Comparison of ENCODE assay signal across 8 mouse cellular contexts in the genomic region with DNA sequence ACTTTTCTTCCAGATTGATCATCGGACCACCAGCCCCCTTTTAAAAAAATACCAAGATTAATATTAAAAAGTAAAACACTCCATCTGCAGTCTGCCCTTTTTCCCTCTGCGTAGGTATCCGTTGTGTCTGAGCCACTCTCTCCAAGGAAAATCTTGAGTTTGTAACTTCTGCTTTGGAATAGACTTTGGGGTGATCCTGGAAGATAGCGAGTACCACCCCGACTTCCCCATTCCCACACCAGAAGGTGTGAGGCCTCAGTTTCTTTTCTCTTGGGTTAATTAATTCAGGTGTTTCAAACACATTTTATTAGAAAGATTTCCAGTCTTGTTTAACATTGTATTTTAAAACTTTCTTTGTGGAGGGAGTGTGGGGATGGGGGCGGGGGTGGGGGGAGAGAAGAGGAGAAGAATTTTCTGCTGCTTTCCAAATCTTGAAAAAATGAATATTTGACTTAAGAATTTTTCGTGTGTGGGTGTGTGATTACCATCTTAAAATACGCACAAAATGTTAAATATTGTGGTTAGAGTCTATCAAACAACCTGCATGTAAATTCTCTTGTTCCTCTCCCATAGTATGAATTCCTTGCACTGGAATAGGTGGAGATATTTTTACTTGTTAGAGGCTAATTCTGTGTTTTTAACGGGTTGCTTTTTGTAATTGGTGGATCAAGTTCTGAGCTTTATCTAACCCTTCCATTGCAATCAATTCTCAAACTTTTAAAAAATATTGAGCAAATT. TPM values are rescaled to one million over a fixed set of nuclear protein-coding genes. Genes with fewer than 3 reads are reported as not detected.
DNase-seq lines count a peak whose midpoint lies in the region; ATAC-seq and TF ChIP-seq lines count a peak whose summit lies in the region.

No protein-coding gene starts in this region.

- DNase-seq in kidney, adult 2 months: no peak
- no peak for DNase-seq in kidney, adult 18-20 months
- no peak for DNase-seq in hindbrain, embryonic 11.5 days (ENCODE audit: low spot score)
- no peak for DNase-seq in midbrain, embryonic 11.5 days (ENCODE audit: low spot score, missing footprints)
- no peak for DNase-seq in urinary bladder, postnatal 36 days (ENCODE audit: low spot score in 2 of 2)
- no peak for DNase-seq in left cerebral cortex, postnatal 14 days (ENCODE audit: low spot score in 2 of 2)

- WGBS in kidney, adult 2 months: 11% methylated on average over 9 of the region's 9 CpGs
- 11% methylated on average over 9 of the region's 9 CpGs for WGBS in bone marrow, adult 2 months
- 8% methylated on average over 9 of the region's 9 CpGs for WGBS in hindbrain, embryonic 11.5 days
- 7% methylated on average over 9 of the region's 9 CpGs for WGBS in midbrain, embryonic 11.5 days

- H3K4me1 ChIP-seq in kidney, adult 2 months (ENCODE audit: control insufficient read depth, insufficient read depth, low read length): no peaks in the 10 kb centered on the region; the same call in 1 of the 2 replicates
- H3K4me1 ChIP-seq in bone marrow, adult 2 months (ENCODE audit: control insufficient read depth, insufficient read depth, low read length): no peaks in the 10 kb centered on the region
- H3K4me1 ChIP-seq in hindbrain, embryonic 11.5 days (replicated peaks; ENCODE audit: control insufficient read depth, insufficient read depth, low read length): no peaks in the 10 kb centered on the region
- peaks cover 15% of the 10 kb centered on the region for H3K4me1 ChIP-seq in midbrain, embryonic 11.5 days (ENCODE audit: control insufficient read depth, insufficient read depth, low read length)

- peak overlapping the region; percentile 90 for H3K9ac ChIP-seq in hindbrain, embryonic 11.5 days (ENCODE audit: low read depth, low read length)
- H3K9ac ChIP-seq in midbrain, embryonic 11.5 days (ENCODE audit: low read length): peak overlapping the region; percentile 98

- ATAC-seq in hindbrain, embryonic 11.5 days (ENCODE audit: low FRiP score): no peak
- ATAC-seq in midbrain, embryonic 11.5 days (ENCODE audit: low FRiP score): no peak
- no peak for ATAC-seq in megakaryocyte progenitor cell, adult 5-6 weeks (replicated peaks; ENCODE audit: poor library complexity)

- peak overlapping the region; percentile 53 for H3K4me2 ChIP-seq in hindbrain, embryonic 11.5 days (replicated peaks; ENCODE audit: low read depth, low read length)
- peak overlapping the region; percentile 63 for H3K4me2 ChIP-seq in midbrain, embryonic 11.5 days

- H3K4me3 ChIP-seq in kidney, adult 2 months (ENCODE audit: insufficient read depth, low read depth, low read length): peak overlapping the region; percentile 77
- H3K4me3 ChIP-seq in bone marrow, adult 2 months (replicated peaks; ENCODE audit: control insufficient read depth, low read depth, low read length): peak overlapping the region; percentile 90
- H3K4me3 ChIP-seq in hindbrain, embryonic 11.5 days (ENCODE audit: low read depth, low read length): peak overlapping the region; percentile 72
- peak overlapping the region; percentile 78 for H3K4me3 ChIP-seq in midbrain, embryonic 11.5 days (ENCODE audit: low read depth, low read length)

- no peak overlapping the region for H3K27ac ChIP-seq in kidney, adult 2 months (ENCODE audit: insufficient read depth, low read depth, low read length)
- no peak overlapping the region for H3K27ac ChIP-seq in bone marrow, adult 2 months (ENCODE audit: control insufficient read depth, insufficient read depth, low read depth, low read length, poor library complexity)
- H3K27ac ChIP-seq in hindbrain, embryonic 11.5 days (ENCODE audit: low read depth, low read length): peak overlapping the region; percentile 91
- peak overlapping the region; percentile 90 for H3K27ac ChIP-seq in midbrain, embryonic 11.5 days (ENCODE audit: low read depth, low read length)

- no peak for TF ChIP-seq CTCF in kidney, adult 2 months (conservative IDR thresholded peaks at IDR 0.05; ENCODE audit: insufficient read depth, insufficient read length, low read depth, low read length)
- TF ChIP-seq CTCF in bone marrow, adult 2 months (IDR thresholded peaks at IDR 0.05; ENCODE audit: control insufficient read depth, insufficient read depth, low read length): no peak

- no peak for TF ChIP-seq POLR2A in kidney, adult 2 months (IDR thresholded peaks at IDR 0.05; ENCODE audit: low read depth, low read length)
- no peak for TF ChIP-seq POLR2A in bone marrow, adult 2 months (IDR thresholded peaks at IDR 0.05; ENCODE audit: borderline replicate concordance, control insufficient read depth, low read depth, low read length)

- intact Hi-C loops in left cerebral cortex, postnatal 14 days (cut with DNase I): no loop called here

- no peaks in the 10 kb centered on the region for H3K36me3 ChIP-seq in kidney, adult 2 months (ENCODE audit: control insufficient read depth, insufficient read depth, low read length)
- no peaks in the 10 kb centered on the region; the same call in 1 of the 2 replicates for H3K36me3 ChIP-seq in hindbrain, embryonic 11.5 days (ENCODE audit: control insufficient read depth, insufficient read depth, low read length)
- peaks cover 10% of the 10 kb centered on the region; the same call in 1 of the 2 replicates for H3K36me3 ChIP-seq in midbrain, embryonic 11.5 days (ENCODE audit: control insufficient read depth, insufficient read depth, low read length)

- H3K9me3 ChIP-seq in hindbrain, embryonic 11.5 days (ENCODE audit: control insufficient read depth, low read length): no peaks in the 10 kb centered on the region
- H3K9me3 ChIP-seq in midbrain, embryonic 11.5 days (ENCODE audit: control insufficient read depth, low read length): no peaks in the 10 kb centered on the region

- H3K27me3 ChIP-seq in kidney, adult 2 months (replicated peaks; ENCODE audit: control insufficient read depth, insufficient read depth, low read length): no peaks in the 10 kb centered on the region
- no peaks in the 10 kb centered on the region for H3K27me3 ChIP-seq in hindbrain, embryonic 11.5 days (ENCODE audit: control insufficient read depth, insufficient read depth, low read length)
- H3K27me3 ChIP-seq in midbrain, embryonic 11.5 days (ENCODE audit: control insufficient read depth, insufficient read depth, low read length): no peaks in the 10 kb centered on the region

RNA-seq across cellular contexts. Expression of a gene that starts 1.3 kb away (rescaled TPM):
- polyA plus RNA-seq in kidney, adult 2 months (2012; rRNA removed): 3.7 and 5.1 TPM in 2 replicates
- polyA plus RNA-seq in bone marrow, adult 2 months (2011; ENCODE audit: insufficient read depth, insufficient read length, low replicate concordance, missing spikeins): 37.2 and 47.0 TPM in 2 replicates
- polyA plus RNA-seq in hindbrain, embryonic 11.5 days (2014; fragmentation: Nextera tagmentation; extraction: Ambion mirVana): 95.8 and 101 TPM in 2 replicates
- polyA plus RNA-seq in midbrain, embryonic 11.5 days (2014; fragmentation: Nextera tagmentation; extraction: Ambion mirVana): 113 and 115 TPM in 2 replicates
- total RNA-seq in left cerebral cortex, postnatal 14 days (2021): 10 to 100 TPM; 12.0 to 14.2 TPM
- 34.1 and 34.5 TPM in 2 replicates for total RNA-seq in megakaryocyte progenitor cell, adult 5-6 weeks (2015)
- total RNA-seq in megakaryocyte progenitor cell, adult 5-6 weeks (2017): 25.3 and 35.4 TPM in 2 replicates

RNA-seq across cellular contexts. Expression of a gene that starts 1.8 kb away (rescaled TPM):
- polyA plus RNA-seq in kidney, adult 2 months (2012; rRNA removed): 0.08 and 0.17 TPM in 2 replicates
- 10.4 and 13.0 TPM in 2 replicates for polyA plus RNA-seq in bone marrow, adult 2 months (2011; ENCODE audit: insufficient read depth, insufficient read length, low replicate concordance, missing spikeins)
- polyA plus RNA-seq in hindbrain, embryonic 11.5 days (2014; fragmentation: Nextera tagmentation; extraction: Ambion mirVana): 19.6 and 22.6 TPM in 2 replicates
- 17.9 and 20.1 TPM in 2 replicates for polyA plus RNA-seq in midbrain, embryonic 11.5 days (2014; fragmentation: Nextera tagmentation; extraction: Ambion mirVana)
- under 1 TPM; 0.53 to 0.75 TPM for total RNA-seq in left cerebral cortex, postnatal 14 days (2021)
- total RNA-seq in megakaryocyte progenitor cell, adult 5-6 weeks (2015): 41.1 and 47.6 TPM in 2 replicates
- total RNA-seq in megakaryocyte progenitor cell, adult 5-6 weeks (2017): 9.5 and 11.3 TPM in 2 replicates

RNA-seq across cellular contexts. Expression of a gene that starts 16.5 kb away (rescaled TPM):
- 3.9 and 5.1 TPM in 2 replicates for polyA plus RNA-seq in kidney, adult 2 months (2012; rRNA removed)
- 11.4 and 16.0 TPM in 2 replicates for polyA plus RNA-seq in bone marrow, adult 2 months (2011; ENCODE audit: insufficient read depth, insufficient read length, low replicate concordance, missing spikeins)
- 76.2 and 78.9 TPM in 2 replicates for polyA plus RNA-seq in hindbrain, embryonic 11.5 days (2014; fragmentation: Nextera tagmentation; extraction: Ambion mirVana)
- polyA plus RNA-seq in midbrain, embryonic 11.5 days (2014; fragmentation: Nextera tagmentation; extraction: Ambion mirVana): 92.5 and 97.1 TPM in 2 replicates
- 100 to 1,000 TPM; 198 to 209 TPM for total RNA-seq in left cerebral cortex, postnatal 14 days (2021)
- 38.4 and 42.6 TPM in 2 replicates for total RNA-seq in megakaryocyte progenitor cell, adult 5-6 weeks (2015)
- total RNA-seq in megakaryocyte progenitor cell, adult 5-6 weeks (2017): 53.4 and 70.0 TPM in 2 replicates

RNA-seq across cellular contexts. Expression of a gene that starts 23.8 kb away (rescaled TPM):
- 6.8 and 7.7 TPM in 2 replicates for polyA plus RNA-seq in kidney, adult 2 months (2012; rRNA removed)
- polyA plus RNA-seq in bone marrow, adult 2 months (2011; ENCODE audit: insufficient read depth, insufficient read length, low replicate concordance, missing spikeins): 3.5 and 9.5 TPM in 2 replicates
- polyA plus RNA-seq in hindbrain, embryonic 11.5 days (2014; fragmentation: Nextera tagmentation; extraction: Ambion mirVana): 25.9 and 29.8 TPM in 2 replicates
- polyA plus RNA-seq in midbrain, embryonic 11.5 days (2014; fragmentation: Nextera tagmentation; extraction: Ambion mirVana): 32.4 and 34.0 TPM in 2 replicates
- total RNA-seq in left cerebral cortex, postnatal 14 days (2021): 10 to 100 TPM; 14.6 to 15.0 TPM
- 18.8 and 21.2 TPM in 2 replicates for total RNA-seq in megakaryocyte progenitor cell, adult 5-6 weeks (2015)
- total RNA-seq in megakaryocyte progenitor cell, adult 5-6 weeks (2017): 27.1 and 27.9 TPM in 2 replicates

RNA-seq across cellular contexts. Expression of a gene that starts 36.5 kb away (rescaled TPM):
- 1.3 and 1.7 TPM in 2 replicates for polyA plus RNA-seq in kidney, adult 2 months (2012; rRNA removed)
- 2.8 TPM in 2 replicates for polyA plus RNA-seq in bone marrow, adult 2 months (2011; ENCODE audit: insufficient read depth, insufficient read length, low replicate concordance, missing spikeins)
- polyA plus RNA-seq in hindbrain, embryonic 11.5 days (2014; fragmentation: Nextera tagmentation; extraction: Ambion mirVana): 99.1 and 114 TPM in 2 replicates
- 94.8 and 114 TPM in 2 replicates for polyA plus RNA-seq in midbrain, embryonic 11.5 days (2014; fragmentation: Nextera tagmentation; extraction: Ambion mirVana)
- total RNA-seq in left cerebral cortex, postnatal 14 days (2021): 10 to 100 TPM; 49.0 to 49.9 TPM
- 1.5 and 2.0 TPM in 2 replicates for total RNA-seq in megakaryocyte progenitor cell, adult 5-6 weeks (2015)
- 1.5 and 2.5 TPM in 2 replicates for total RNA-seq in megakaryocyte progenitor cell, adult 5-6 weeks (2017)

Comparison
In these comparisons a context has a peak if more than half of its experiments do, and no peak if none do; other contexts are left out.
1. H3K27ac ChIP-seq: peak in hindbrain, embryonic 11.5 days (single experiment) and midbrain, embryonic 11.5 days (single experiment); none in kidney, adult 2 months (single experiment) and bone marrow, adult 2 months (single experiment).
2. Peak in every context shown above with its lines, with median percentiles within 50 percentile points of each other: H3K4me3 ChIP-seq.